Mouse (Mus musculus): Measurements from ENCODE around the gene AW011738.

DNA sequence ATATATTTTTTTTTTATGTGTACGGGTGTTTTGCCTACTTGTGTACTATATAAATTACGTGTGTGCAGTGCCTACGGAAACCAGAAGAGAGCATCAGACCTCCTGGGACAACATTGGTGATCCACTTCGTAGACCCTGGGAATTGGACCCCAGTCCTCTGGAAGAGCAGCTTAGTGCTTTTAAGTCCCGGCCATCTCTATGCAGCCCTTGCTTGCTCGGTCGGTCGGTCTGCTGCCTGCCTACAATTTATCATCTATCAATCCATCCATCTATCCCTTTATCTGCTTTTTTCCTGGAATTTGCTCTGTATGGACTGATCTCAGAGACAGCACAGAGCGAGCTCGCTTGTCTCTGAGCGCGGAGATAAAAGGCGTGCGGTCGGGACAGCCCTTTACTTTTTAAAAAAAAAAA lies 32.3 kb downstream of the AW011738 start:
- TF ChIP-seq USF1 (IDR thresholded peaks at IDR 0.05; ENCODE audit: low read depth) (no peak), POLR2A (IDR thresholded peaks at IDR 0.05; ENCODE audit: insufficient read length, low read depth) (no peak)

Measured in myocyte (in vitro differentiated cells).